Mouse (Mus musculus) hindbrain, embryonic 10.5 days (tissue): ENCODE results near the gene Gm11273. TPM values are rescaled to one million over a fixed set of nuclear protein-coding genes. Genes with fewer than 3 reads are reported as not detected.
"Not testable (repeated sequence)": the region's sequence is repeated elsewhere in the genome, so short reads cannot be mapped to it uniquely, and the experiment has no call there.

Source experiments
- DNase-seq: peaks from one replicate; pipeline ENCODE4 v3.0.0-alpha.2; 2017; ENCODE audit warnings: low spot score
- H3K27ac ChIP-seq: fragments of 300-500 bp; sonication (generic); 2 replicates; pipeline ENCODE4 v1.5.1; 2016; ENCODE audit warnings: mild to moderate bottlenecking, moderate library complexity
- H3K27me3 ChIP-seq: fragments of 300-500 bp; sonication (generic); 2 replicates; pipeline ENCODE4 v1.6.1; 2016; ENCODE audit warnings: mild to moderate bottlenecking; ENCODE audit not compliant: poor library complexity, insufficient read depth, severe bottlenecking
- H3K36me3 ChIP-seq: fragments of 300-500 bp; sonication (generic); 2 replicates; pipeline ENCODE4 v1.6.1; 2016; ENCODE audit warnings: mild to moderate bottlenecking, moderate library complexity
- H3K4me1 ChIP-seq: fragments of 300-500 bp; sonication (generic); replicated peaks from 2 replicates; pipeline ENCODE4 v1.6.1; 2016; ENCODE audit warnings: mild to moderate bottlenecking
- H3K4me3 ChIP-seq: fragments of 300-500 bp; sonication (generic); 2 replicates; pipeline ENCODE4 v1.5.1; 2016; ENCODE audit warnings: mild to moderate bottlenecking, moderate library complexity
- H3K9me3 ChIP-seq: fragments of 300-500 bp; sonication (generic); 2 replicates; pipeline ENCODE4 v1.6.1; 2016; ENCODE audit warnings: mild to moderate bottlenecking, moderate library complexity
- WGBS: fragments of 180-500 bp; shearing (Covaris S2); methylation state at CpG from one replicate; pipeline ENCODE4 v1.1.7; 2016; 5-methylcytosine and 5-hydroxymethylcytosine counted together
- polyA plus RNA-seq: library from polyadenylated mRNA; unstranded; fragments of >200 nt; fragmentation: Nextera tagmentation; extraction: Ambion mirVana; gene quantifications from 2 replicates; pipeline ENCODE4 v1.2.1, GENCODE M21; 2016

Gene Gm11273
- polyA plus RNA-seq, 1 experiment from 2014 or later, result 5.3 TPM

DNA sequence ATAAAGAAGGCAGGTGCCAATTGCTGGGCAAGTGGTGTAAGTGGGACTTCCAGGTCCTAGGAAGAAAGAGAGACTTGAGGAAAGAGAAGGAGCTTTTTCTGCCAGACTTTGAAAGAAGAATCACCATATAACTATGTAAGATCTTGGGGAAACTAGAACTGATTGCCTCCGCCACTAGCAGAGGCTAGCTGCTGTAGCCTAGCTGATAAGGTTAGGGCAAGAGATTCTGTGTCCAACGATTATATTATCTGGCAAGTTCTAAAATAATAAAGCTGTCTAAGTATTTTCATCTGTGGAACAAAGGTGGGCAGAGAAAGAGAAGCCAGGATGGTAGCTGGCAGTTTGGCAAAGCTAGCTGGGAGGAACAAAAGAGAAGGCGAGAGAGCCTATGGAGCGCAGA is 28.8 kb downstream of the Gm11273 start:
- Histone ChIP-seq H3K27ac (no peak overlapping the region), H3K9me3 (0 out of 2 replicates have a peak, but pooled peaks cover 1% of the 10 kb centered on the region), H3K36me3 (no peaks in the 10 kb centered on the region), H3K4me3 (no peak overlapping the region), H3K27me3 (peaks cover 28% of the 10 kb centered on the region), H3K4me1 (peaks cover 16% of the 10 kb centered on the region; the same call in 1 of the 2 replicates)
- no peak for DNase-seq
- 25% methylated on average over 4 of the region's 4 CpGs for WGBS

DNA sequence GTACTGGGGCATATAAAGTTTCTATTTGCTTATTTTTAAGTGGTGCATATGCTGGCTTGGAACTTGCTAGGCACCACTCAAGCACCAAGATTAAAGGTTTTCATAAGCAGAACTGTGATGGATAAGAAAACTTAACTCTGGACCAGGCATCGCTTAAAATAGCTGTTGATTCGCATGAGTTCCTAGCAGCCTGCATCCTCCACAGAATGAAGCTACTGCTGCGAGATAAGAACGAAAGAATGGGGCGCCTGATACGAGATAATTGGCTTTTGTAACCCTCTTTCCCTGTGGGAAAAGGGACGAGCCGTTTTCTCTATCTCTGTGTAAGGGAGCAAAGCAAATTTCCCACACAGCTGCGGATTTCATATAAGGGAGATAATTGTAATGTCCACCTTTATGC is 32.1 kb downstream of the Gm11273 start:
- 23% methylated on average over 9 of the region's 9 CpGs for WGBS
- H3K4me1 ChIP-seq, result peaks cover 16% of the 10 kb centered on the region; the same call in 1 of the 2 replicates
- 0 out of 2 replicates have a peak, but pooled peaks cover 4% of the 10 kb centered on the region for H3K9me3 ChIP-seq
- H3K27me3 ChIP-seq, result peaks cover 30% of the 10 kb centered on the region
- no peak overlapping the region for H3K27ac ChIP-seq
- peak overlapping the region; percentile 63; the same call in 1 of the 2 replicates for H3K4me3 ChIP-seq
- DNase-seq, result no peak
- H3K36me3 ChIP-seq, result no peaks in the 10 kb centered on the region

DNA sequence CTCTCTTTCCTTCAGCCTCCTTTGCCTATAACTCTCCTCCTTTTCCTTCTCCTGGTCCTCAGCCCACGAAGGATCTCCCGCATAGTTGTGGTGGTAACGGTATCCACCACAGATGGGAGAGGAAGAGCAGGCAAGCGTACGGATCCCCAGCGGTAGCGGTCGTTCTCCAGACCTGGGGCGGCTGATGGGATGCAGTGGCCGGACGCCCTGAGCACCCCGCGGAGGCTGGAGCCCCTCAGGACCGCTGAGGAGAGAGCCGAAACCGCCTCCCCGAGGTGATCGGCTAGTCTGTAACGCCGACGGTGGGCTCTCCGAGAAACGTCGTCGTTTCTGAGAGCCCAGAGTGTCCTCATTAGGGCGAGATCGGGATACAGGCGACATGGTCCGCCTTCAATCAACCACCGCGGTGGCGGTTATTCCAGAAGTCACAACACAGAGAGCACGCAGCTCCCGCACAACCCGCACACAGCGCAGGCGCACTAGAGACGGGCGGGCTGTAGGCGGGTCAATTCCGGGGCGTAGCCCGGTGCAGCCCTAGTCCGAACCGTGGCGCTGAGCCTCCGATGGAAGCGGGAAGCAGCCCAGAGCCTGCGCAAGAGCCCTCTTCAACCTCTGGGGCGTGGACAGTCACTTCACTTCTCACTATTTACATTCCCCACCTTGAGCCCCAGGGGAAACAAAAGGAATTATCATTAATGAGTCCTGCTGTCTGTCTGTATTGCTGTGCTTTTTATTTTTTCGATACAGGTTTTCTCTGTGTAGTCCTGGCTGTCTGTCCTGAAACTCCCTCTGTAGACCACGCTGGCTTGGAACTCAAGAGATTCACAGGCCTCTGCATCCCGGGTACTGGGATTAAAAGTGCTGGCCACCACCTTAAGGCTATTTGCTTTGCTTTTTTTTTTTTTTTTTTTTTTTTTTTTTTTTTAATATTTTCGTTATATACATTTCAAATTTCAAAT is 32.9 kb downstream of the Gm11273 start, which contains the start of gene Nkapl:
Gene Nkapl, minus strand, starts transcription at position 449 of the 959 bp plus-strand sequence.
- Histone ChIP-seq H3K27me3 (peaks cover 30% of the 10 kb centered on the region), H3K9me3 (0 out of 2 replicates have a peak, but pooled peaks cover 4% of the 10 kb centered on the region), H3K4me3 (peak within 1 kb of the TSS; percentile 63), H3K36me3 (no peaks in the 10 kb centered on the region), H3K4me1 (peaks cover 16% of the 10 kb centered on the region; the same call in 1 of the 2 replicates), H3K27ac (peak within 1 kb of the TSS; percentile 87)
- peak; percentile 89 for DNase-seq
- under 1% methylated on average over 54 of the region's 54 CpGs for WGBS

DNA sequence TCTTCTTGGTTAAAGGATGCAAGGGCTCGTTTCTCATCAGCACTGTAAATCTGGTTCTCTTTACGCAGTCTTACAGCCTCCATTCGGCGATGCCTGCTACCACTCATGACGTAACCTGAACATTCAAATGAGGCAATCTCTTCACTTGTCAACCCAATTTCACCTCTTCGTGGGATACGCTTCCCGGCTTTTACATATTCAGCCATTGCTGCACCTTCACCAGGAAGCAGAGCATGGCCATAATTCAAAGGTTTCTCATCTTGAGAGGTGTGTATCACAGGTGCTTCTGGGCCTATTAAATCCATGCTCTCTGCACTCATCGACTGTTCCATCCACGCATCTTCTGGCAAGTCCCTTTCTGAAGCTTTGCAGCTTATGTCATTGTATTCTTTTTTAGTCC is 33.9 kb downstream of the Gm11273 start:
- Histone ChIP-seq H3K9me3 (0 out of 2 replicates have a peak, but pooled peaks cover 4% of the 10 kb centered on the region), H3K36me3 (no peaks in the 10 kb centered on the region), H3K4me1 (peaks cover 10% of the 10 kb centered on the region; the same call in 1 of the 2 replicates), H3K27ac (no peak overlapping the region), H3K4me3 (no peak overlapping the region), H3K27me3 (peaks cover 30% of the 10 kb centered on the region)
- 86% methylated on average over 10 of the region's 10 CpGs for WGBS
- DNase-seq, result no peak

DNA sequence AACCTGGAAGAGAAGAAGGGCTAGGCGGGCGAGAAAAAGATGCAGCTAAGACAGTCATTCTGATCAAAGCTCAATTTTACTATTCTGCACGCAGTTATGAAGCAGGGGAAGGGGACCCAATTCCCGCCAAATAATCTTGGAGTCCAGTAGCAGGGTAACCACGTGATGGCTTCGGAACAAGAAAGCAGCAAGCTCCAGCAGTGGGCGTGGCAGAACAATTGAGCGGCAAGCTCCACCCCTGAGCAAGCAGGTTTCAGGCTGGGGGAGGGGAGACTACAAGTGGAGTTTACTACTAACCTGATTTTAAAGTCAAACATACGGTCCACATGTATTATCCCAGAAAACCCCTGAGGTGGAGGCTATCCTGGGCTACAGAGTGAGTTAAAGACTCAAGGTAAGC is 38.7 kb downstream of the Gm11273 start:
- not testable (repeated sequence) for DNase-seq, H3K27me3 ChIP-seq, H3K4me1 ChIP-seq, H3K4me3 ChIP-seq, H3K9me3 ChIP-seq, H3K36me3 ChIP-seq, H3K27ac ChIP-seq
- WGBS, result 51% methylated on average over 9 of the region's 9 CpGs

DNA sequence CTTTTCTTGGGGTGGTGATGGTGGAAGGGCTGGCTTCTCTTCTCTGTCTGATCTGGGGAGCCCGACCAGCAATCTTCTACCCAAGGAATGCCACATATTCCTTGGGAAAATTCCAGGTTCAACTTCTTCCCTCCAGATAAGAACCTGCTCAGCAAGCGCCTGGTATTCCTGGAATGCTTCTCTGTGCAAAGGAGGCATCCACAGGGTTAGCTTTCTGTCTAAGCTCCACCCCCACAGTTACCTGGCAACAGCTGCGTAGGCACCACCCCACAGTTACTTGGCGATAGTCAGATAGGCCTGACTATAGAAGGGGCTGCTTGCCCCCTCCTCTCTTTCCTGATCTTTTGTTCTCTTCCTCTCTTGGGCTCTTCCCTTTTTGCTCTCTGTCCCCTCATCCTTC is 44.9 kb downstream of the Gm11273 start:
- Histone ChIP-seq H3K4me1 (peaks cover 19% of the 10 kb centered on the region), H3K27me3 (peaks cover 5% of the 10 kb centered on the region; the same call in 1 of the 2 replicates), H3K4me3 (no peak overlapping the region), H3K27ac (no peak overlapping the region), H3K9me3 (no peaks in the 10 kb centered on the region), H3K36me3 (0 out of 2 replicates have a peak, but pooled peaks cover 3% of the 10 kb centered on the region)
- DNase-seq, result peak; percentile 15
- whole genome bisulfite sequencing, result 15% methylated on average over 4 of the region's 4 CpGs

DNA sequence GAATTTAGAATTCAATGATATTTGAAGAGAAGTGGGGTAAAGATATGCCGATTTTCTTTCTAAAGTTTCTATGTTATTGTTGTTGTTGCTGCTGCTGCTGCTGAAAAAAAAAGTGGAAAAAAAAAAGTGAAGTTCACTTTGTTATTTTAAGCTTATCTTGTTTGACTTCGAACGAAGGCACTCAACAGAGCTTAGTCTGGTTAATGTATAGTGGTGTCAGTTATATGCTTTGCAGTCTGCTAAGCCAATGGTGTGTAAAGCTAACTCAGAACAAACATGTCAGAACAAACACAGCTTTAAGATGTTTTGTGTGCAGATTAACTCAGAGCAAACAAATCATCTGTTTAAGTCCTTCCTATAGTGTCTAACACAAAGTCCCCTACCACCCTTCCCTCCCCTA is 47.1 kb downstream of the Gm11273 start:
- 88% methylated on average over 3 of the region's 3 CpGs for WGBS
- Histone ChIP-seq H3K4me1 (peaks cover 19% of the 10 kb centered on the region), H3K36me3 (peaks cover 9% of the 10 kb centered on the region; the same call in 1 of the 2 replicates), H3K27ac (no peak overlapping the region), H3K4me3 (peak overlapping the region; percentile 82; the same call in 1 of the 2 replicates), H3K27me3 (peaks cover 5% of the 10 kb centered on the region; the same call in 1 of the 2 replicates), H3K9me3 (no peaks in the 10 kb centered on the region)
- DNase-seq, result no peak

DNA sequence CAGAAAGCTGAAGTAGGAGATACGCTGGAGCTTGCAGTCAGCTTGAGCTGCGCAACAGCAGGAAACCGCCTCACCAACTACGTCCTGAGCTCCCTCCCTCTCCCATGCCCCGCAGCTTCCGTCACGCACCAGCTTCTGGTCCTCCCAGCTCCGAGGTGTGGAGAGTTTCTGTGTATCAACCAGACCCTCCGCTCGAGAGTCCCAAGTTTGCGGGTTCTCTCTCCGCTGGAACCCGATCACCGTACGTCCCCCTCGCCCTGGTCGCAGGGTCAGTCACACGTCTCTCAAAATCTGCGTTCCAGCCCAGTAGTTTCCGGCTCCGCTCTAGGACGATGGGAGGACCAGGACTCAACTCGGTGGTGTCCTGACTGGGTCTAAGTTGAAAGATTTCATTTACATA is 47.8 kb downstream of the Gm11273 start, which contains the start of gene Zscan26:
Gene Zscan26, minus strand, starts transcription at position 282 of the 400 bp plus-strand sequence.
- H3K27ac ChIP-seq, result peak within 1 kb of the TSS; percentile 91
- no peaks in the 10 kb centered on the region for H3K9me3 ChIP-seq
- peaks cover 19% of the 10 kb centered on the region for H3K4me1 ChIP-seq
- peaks cover 5% of the 10 kb centered on the region; the same call in 1 of the 2 replicates for H3K27me3 ChIP-seq
- peak within 1 kb of the TSS; percentile 82 for H3K4me3 ChIP-seq
- peak; percentile 88 for DNase-seq
- H3K36me3 ChIP-seq, result peaks cover 16% of the 10 kb centered on the region
- WGBS, result under 1% methylated on average over 23 of the region's 23 CpGs

DNA sequence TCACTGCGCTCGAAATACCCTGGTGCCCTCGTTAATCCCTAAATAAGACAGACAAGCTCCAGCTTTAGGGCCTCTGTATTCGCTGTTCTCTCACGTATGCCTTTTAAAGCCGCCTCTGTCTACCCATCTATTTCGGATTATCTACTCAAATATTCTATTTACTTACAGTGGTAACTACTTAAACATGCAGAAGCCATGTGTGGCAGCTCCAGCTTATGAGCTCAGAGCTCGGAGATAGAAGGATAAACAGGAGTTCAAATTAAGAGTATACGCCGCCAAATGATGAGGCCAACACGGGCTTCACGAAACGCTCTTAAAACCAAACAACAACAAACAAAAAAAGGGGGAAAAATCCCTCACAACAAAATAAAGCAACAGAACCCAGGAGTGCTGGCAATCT is 48.2 kb downstream of the Gm11273 start:
- peak overlapping the region; percentile 82 for H3K4me3 ChIP-seq
- H3K9me3 ChIP-seq, result no peaks in the 10 kb centered on the region
- H3K36me3 ChIP-seq, result peaks cover 20% of the 10 kb centered on the region
- peak; percentile 9 for DNase-seq
- peaks cover 5% of the 10 kb centered on the region; the same call in 1 of the 2 replicates for H3K27me3 ChIP-seq
- peak overlapping the region; percentile 91 for H3K27ac ChIP-seq
- H3K4me1 ChIP-seq, result peaks cover 19% of the 10 kb centered on the region
- WGBS, result 5% methylated on average over 13 of the region's 13 CpGs

Other genes starting within 250 kb of the Gm11273 start
- gene Gpx5, start 208.7 kb downstream of the Gm11273 start, polyA plus RNA-seq, result not detected in 2 replicates
- gene Gpx6, start 189.3 kb downstream of the Gm11273 start, polyA plus RNA-seq, result 0.12 TPM in 1 of 2 replicates, not detected in the other
- gene Olfr1367, start 154.5 kb downstream of the Gm11273 start, polyA plus RNA-seq, result not detected in 2 replicates
- 16.9 and 20.2 TPM in 2 replicates for gene Zscan12, start 138.6 kb downstream of the Gm11273 start, polyA plus RNA-seq
- 76.8 and 87.6 TPM in 2 replicates for gene Zkscan3, start 98.7 kb downstream of the Gm11273 start, polyA plus RNA-seq
- gene Pgbd1, start 60.4 kb downstream of the Gm11273 start, polyA plus RNA-seq, result 4.3 and 5.5 TPM in 2 replicates
- 20.6 and 23.6 TPM in 2 replicates for gene Zscan26, start 47.7 kb downstream of the Gm11273 start, polyA plus RNA-seq
- 2.0 and 2.5 TPM in 2 replicates for gene Nkapl, start 32.9 kb downstream of the Gm11273 start, polyA plus RNA-seq
- 4.2 and 4.4 TPM in 2 replicates for gene Zkscan4, start 22.5 kb downstream of the Gm11273 start, polyA plus RNA-seq
- 1.7 TPM in 1 of 2 replicates, not detected in the other for gene Gm10065, start 22.0 kb downstream of the Gm11273 start, polyA plus RNA-seq
- gene AK157302, start 6.2 kb downstream of the Gm11273 start, polyA plus RNA-seq, result 0.16 and 0.39 TPM in 2 replicates
- gene Zkscan8, start 29.7 kb upstream of the Gm11273 start, polyA plus RNA-seq, result 5.0 and 6.7 TPM in 2 replicates
- gene Olfr1366, start 41.4 kb upstream of the Gm11273 start, polyA plus RNA-seq, result 0.29 TPM in 1 of 2 replicates, not detected in the other
- gene Olfr1535, start 58.5 kb upstream of the Gm11273 start, polyA plus RNA-seq, result not detected in 2 replicates
- gene Olfr1364, start 80.3 kb upstream of the Gm11273 start, polyA plus RNA-seq, result not detected in 2 replicates
- not detected in 2 replicates for gene Olfr1362, start 112.6 kb upstream of the Gm11273 start, polyA plus RNA-seq
- not detected in 2 replicates for gene Olfr11, start 141.1 kb upstream of the Gm11273 start, polyA plus RNA-seq
- not detected in 2 replicates for gene Olfr1361, start 162.0 kb upstream of the Gm11273 start, polyA plus RNA-seq
- gene Olfr1360, start 176.0 kb upstream of the Gm11273 start, polyA plus RNA-seq, result not detected in 2 replicates
- gene Olfr1359, start 196.7 kb upstream of the Gm11273 start, polyA plus RNA-seq, result not detected in 2 replicates
- 2.2 TPM in 1 of 2 replicates, not detected in the other for gene Hist1h2bl, start 214.7 kb upstream of the Gm11273 start, polyA plus RNA-seq
- gene Hist1h2ai, start 215.0 kb upstream of the Gm11273 start, polyA plus RNA-seq, result 16.6 and 22.9 TPM in 2 replicates
- 12.7 and 15.7 TPM in 2 replicates for gene Hist1h3h, start 216.2 kb upstream of the Gm11273 start, polyA plus RNA-seq
- gene Hist1h2bm, start 220.6 kb upstream of the Gm11273 start, polyA plus RNA-seq, result 5.2 and 6.1 TPM in 2 replicates
- gene Hist1h4j, start 233.6 kb upstream of the Gm11273 start, polyA plus RNA-seq, result 0.58 and 0.85 TPM in 2 replicates
- 2.8 and 4.2 TPM in 2 replicates for gene Hist1h4k, start 249.1 kb upstream of the Gm11273 start, polyA plus RNA-seq